Mouse (Mus musculus) spleen, postnatal 10 days (tissue): Measurements from ENCODE around the gene Tceal3.
A peak's percentile ranks its signal among the peaks of the same experiment; 100 is the strongest.
"Not testable (repeated sequence)": the region's sequence is repeated elsewhere in the genome, so short reads cannot be mapped to it uniquely, and the experiment has no call there.

Experiments used
- DNase-seq, 2 experiments: peaks; one replicate each; pipeline ENCODE4 v3.0.0; 2021 to 2022; ENCODE audit warnings: low spot score in 2 of 2

Gene Tceal3

GRCm38 (mm10) chrX:136590199-136590896, at the start of gene Tceal3:
Tceal3 (plus strand) TSS chrX:136590842.
- no peak for DNase-seq

DNA sequence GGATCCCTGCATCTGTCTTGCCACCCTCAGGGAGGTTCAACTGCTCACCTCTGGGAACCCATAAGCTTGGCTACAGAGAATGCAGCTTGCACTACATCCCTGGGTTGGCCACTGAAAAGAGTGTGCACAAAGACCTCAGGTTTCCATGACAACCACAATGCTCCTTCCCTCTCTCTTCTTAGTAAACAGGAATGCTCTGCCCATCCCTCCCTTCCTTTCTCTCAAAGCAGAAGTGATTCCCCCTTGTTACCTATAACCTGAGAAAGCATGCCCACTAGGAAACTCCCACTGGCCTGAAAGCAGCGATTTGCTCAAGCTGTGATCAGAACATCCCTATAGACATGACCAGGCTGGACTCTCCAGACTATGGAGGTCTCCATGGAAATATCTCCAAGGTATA, 46.7 kb upstream of the Tceal3 start, which contains the start of gene Kir3dl2:
Gene Kir3dl2 (minus strand): TSS at position 101 of the 400 bp plus-strand sequence.
- DNase-seq, result not testable (repeated sequence)

GRCm38 (mm10) chrX:136569094-136569493, 21.5 kb upstream of the Tceal3 start:
- DNase-seq, result not testable (repeated sequence)

- no peak for DNase-seq
Observed at GRCm38 (mm10) chrX:136584617-136585016, 6.0 kb upstream of the Tceal3 start.

DNA sequence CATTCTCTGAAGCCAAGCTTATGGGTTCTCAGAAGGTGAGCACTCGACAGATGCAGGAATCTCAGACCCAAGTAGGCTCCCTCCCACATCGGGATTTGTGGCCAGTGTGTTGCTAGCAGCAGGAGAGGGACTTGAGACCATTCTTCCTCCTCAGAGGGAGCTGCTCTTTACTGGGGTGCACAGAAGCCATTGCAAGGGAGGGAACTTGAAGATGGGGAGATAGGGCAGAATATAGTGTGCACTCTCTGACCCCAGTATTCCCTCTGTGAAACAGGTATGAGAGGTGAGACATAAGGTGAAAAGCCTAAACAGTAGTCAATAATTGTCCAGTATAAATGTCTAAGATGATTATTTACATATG, 235 bp downstream of the Tceal3 start:
- no peak for DNase-seq

GRCm38 (mm10) chrX:136599416-136599815, 8.8 kb downstream of the Tceal3 start:
- peak in 1 of 2 experiments; percentile 30 for DNase-seq

GRCm38 (mm10) chrX:136606951-136607350, 16.3 kb downstream of the Tceal3 start:
- no peak for DNase-seq

GRCm38 (mm10) chrX:136607395-136607794, 16.8 kb downstream of the Tceal3 start:
- DNase-seq, result no peak

GRCm38 (mm10) chrX:136611346-136611745, 20.7 kb downstream of the Tceal3 start:
- no peak for DNase-seq

DNA sequence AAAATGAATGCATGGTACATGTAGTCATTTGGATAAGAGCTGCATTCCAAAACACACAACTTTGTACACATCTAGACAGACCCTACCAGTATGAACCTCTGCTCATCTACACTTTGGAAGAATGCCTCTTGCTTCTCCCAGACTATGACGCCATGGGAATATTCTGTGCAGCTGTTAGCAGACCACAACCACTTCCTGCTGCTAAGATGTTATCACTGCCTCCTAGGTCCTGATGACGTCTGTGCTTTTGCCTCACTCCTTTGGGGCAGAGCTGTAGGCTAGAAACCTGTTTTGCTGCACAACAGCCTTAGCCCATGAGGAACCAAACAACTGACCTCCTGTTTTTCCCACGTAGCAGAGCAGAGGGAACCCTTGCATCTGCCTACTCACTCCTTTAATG, 25.2 kb downstream of the Tceal3 start:
- not testable (repeated sequence) for DNase-seq

DNA sequence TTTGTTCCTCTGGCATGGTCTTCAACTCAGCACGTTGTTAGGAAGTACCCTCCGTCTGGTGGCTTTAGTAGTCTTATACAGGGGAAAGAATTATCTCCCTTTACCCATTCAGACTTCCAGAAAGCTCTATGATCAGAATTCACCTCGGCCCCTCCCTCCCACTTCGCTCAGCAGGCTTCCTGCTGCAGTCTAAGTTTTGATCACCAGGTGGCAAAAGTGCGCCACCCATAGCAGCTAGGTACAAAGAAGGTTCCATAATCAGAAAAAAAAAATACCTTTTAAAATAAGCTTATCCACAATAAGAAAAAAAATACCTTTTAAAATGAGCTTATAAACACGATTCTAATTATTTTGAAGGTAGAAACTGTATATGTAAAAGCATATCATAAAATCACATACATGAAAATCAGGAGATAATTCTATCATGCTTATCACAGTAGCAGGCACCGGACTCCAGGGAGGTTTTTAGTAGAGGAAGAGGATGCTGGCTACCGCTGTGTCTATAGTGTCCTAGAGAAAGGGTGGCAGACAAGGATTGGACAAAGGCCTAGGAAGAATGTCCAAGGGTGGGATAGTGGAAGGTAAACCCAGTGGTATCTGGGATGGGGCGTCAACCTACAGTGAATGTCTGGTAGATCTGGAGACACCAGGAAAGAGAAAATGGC, 34.4 kb downstream of the Tceal3 start:
- peak in 1 of 2 experiments; percentile 28 for DNase-seq

- DNase-seq, result no peak
Observed at GRCm38 (mm10) chrX:136625959-136626358, 35.3 kb downstream of the Tceal3 start.

- no peak for DNase-seq
Observed at GRCm38 (mm10) chrX:136635116-136635515, 44.5 kb downstream of the Tceal3 start.

GRCm38 (mm10) chrX:136639754-136640153, 49.1 kb downstream of the Tceal3 start:
- DNase-seq, result no peak

DNA sequence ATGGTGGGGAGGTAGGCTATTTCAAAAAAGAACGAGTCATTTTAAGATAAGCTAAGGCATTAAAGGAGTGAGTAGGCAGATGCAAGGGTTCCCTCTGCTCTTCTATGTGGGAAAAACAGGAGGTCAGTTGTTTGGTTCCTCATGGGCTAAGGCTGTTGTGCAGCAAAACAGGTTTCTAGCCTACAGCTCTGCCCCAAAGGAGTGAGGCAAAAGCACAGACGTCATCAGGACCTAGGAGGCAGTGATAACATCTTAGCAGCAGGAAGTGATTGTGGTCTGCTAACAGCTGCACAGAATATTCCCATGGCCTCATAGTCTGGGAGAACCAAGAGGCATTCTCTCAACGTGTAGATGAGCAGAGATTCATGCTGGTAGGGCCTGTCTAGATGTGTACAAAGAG, 55.2 kb downstream of the Tceal3 start:
- not testable (repeated sequence) for DNase-seq

- no peak for DNase-seq
Observed at GRCm38 (mm10) chrX:136666281-136666706, 75.7 kb downstream of the Tceal3 start.

- DNase-seq, result not testable (repeated sequence)
Observed at GRCm38 (mm10) chrX:136666762-136667464, 76.3 kb downstream of the Tceal3 start.

DNA sequence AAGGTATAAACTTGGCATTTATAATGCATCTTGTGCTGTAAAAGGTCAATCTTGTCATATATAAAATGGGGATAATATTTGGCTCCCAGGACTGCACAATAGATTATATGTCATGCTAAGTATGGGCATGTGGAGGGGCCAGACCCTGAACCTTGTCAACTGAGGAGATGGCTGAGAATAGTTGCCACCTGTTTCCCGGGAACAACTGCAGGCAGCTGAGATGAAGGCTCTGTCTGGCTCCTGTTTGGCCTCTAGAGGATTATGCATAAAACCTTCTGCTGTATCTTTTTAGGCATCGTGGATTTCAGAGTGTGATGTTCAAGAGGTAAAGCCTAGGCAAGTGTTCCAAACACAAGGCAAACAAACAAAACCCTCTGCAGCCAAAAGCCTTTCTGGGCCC, 78.2 kb downstream of the Tceal3 start:
- no peak for DNase-seq

GRCm38 (mm10) chrX:136680989-136681388, 90.3 kb downstream of the Tceal3 start:
- DNase-seq, result no peak

DNA sequence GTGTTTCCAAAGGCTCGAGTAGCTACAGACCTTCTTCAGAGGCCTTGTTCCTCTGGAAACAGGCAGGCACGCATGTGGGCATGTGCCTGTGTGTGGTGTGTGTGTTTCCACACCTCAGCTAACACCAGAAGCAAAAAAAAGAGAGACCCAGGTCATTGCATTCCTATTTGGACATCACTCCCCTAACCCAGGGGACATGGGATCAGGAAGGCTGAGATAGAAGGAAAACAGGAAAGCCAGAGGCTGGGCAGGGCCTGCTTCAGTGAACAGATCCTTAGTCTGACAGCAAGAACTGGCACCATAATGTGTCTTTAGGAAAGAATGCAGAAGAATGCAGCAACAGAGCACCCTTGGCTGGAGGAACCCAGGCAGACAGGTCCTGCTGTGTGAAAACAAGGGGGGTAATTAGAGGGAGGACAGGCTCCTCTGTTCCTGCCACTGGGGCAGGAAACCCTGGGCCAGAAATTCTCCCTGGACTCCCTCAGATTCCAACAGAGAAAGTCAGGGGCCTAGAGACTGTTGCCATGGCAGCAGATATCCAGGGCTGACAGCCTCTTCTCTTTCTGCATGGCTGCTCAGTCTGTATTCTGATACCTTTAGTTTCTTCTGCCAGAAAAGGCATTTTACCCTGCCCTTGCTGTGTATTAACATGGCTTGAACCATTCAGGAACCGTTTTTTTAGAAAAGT, 101.1 kb downstream of the Tceal3 start:
- DNase-seq, result not testable (repeated sequence)

DNA sequence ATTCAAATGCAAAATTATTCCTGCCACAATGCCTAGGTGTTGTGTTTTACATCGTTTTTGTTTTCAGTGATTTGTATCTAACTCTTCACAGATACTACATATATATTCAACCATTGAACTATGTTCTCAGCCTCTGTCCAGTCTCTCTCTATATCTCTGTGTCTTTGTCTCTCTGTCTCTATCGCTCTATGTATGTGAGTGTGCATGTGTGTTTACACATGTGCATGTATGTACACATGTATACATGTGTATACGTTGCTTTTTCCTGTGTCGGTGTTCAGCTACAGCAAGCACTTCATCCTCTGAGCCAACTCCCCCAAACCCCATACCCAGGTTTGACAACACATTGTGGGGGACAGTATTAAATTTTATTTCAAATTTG, 101.6 kb downstream of the Tceal3 start:
- no peak for DNase-seq

DNA sequence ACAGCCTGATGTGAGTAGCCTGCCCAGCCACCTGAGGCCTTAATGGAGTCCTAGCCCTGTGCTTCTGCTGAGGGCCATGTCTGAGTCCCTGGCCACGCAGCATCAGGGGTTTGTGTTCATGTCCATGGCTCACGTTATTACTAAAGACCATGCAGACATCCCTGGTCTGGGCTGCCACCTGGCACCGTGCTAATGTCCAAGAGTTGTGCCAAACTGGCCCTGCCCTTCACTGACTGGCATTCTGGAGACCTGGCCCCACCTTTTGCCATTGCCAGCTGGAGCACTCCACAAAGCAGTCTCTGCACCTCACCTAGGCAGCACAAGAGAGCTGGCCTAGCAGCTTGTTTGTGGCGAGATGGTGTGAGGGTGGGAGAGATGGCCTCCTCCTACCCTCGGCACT, 102.6 kb downstream of the Tceal3 start:
- no peak for DNase-seq
